20 mouse cellular contexts compared by ENCODE assay signal in genomic region chr10:67693586-67693985, GRCm38 (mm10).
DNase-seq lines count a peak whose midpoint lies in the region; ATAC-seq and TF ChIP-seq lines count a peak whose summit lies in the region.
"Had no signal": no experiment of that assay in that cellular context is flagged by ENCODE, and none has a peak within 500 bp of the region (broad histone marks: within the 10 kb centered on the region; RNA-seq: fewer than 3 reads in every experiment).

No protein-coding gene starts in this region.

- no peak overlapping the region for H3K9ac ChIP-seq in lung, postnatal 0 days (replicated peaks; ENCODE audit: low read depth)
- H3K9ac ChIP-seq in forebrain, embryonic 16.5 days (replicated peaks; ENCODE audit: low read depth, low read length): no peak overlapping the region
- no peak overlapping the region for H3K9ac ChIP-seq in hindbrain, embryonic 14.5 days
- H3K9ac ChIP-seq: forebrain, embryonic 15.5 days; intestine, embryonic 15.5 days; lung, embryonic 15.5 days had no signal

- no peak for ATAC-seq in lung, postnatal 0 days
- peak; percentile 35 to 59 for ATAC-seq in hematopoietic stem cell, adult 5-6 weeks (replicated peaks in 1 of 2; ENCODE audit: insufficient read depth in 1 of 2, low FRiP score in 2 of 2, low TSS enrichment in 1 of 2, low read depth in 1 of 2, poor library complexity in 2 of 2, severe bottlenecking in 2 of 2)
- ATAC-seq in forebrain, embryonic 16.5 days: no peak
- no peak for ATAC-seq in hindbrain, embryonic 14.5 days (ENCODE audit: low FRiP score)
- ATAC-seq: forebrain, embryonic 15.5 days; hindbrain, embryonic 16.5 days; intestine, embryonic 15.5 days; midbrain, embryonic 16.5 days had no signal

- H3K27me3 ChIP-seq in lung, postnatal 0 days (replicated peaks; ENCODE audit: insufficient read depth, low read length): no peaks in the 10 kb centered on the region
- H3K27me3 ChIP-seq in splenic B cell, adult 2 months (ENCODE audit: control insufficient read depth, insufficient read depth, low read length, poor library complexity, severe bottlenecking): no peaks in the 10 kb centered on the region
- no peaks in the 10 kb centered on the region for H3K27me3 ChIP-seq in forebrain, embryonic 16.5 days (replicated peaks; ENCODE audit: control insufficient read depth, insufficient read depth, low read length)
- no peaks in the 10 kb centered on the region for H3K27me3 ChIP-seq in hindbrain, embryonic 14.5 days (ENCODE audit: control insufficient read depth, insufficient read depth, low read length)
- H3K27me3 ChIP-seq: forebrain, embryonic 15.5 days; intestine, embryonic 15.5 days; lung, embryonic 15.5 days had no signal

- TF ChIP-seq CTCF in lung, postnatal 0 days (IDR thresholded peaks at IDR 0.05): no peak
- TF ChIP-seq CTCF in lung, adult 2 months (IDR thresholded peaks at IDR 0.05; ENCODE audit: insufficient read depth, low read length): no peak
- no peak for TF ChIP-seq CTCF in bone marrow macrophage, adult 2 months (IDR thresholded peaks at IDR 0.05; ENCODE audit: low read depth, low read length)

- no peak for TF ChIP-seq POLR2A in lung, adult 2 months (IDR thresholded peaks at IDR 0.05; ENCODE audit: borderline replicate concordance, extremely low read depth, low read depth, low read length)
- TF ChIP-seq POLR2A in bone marrow macrophage, adult 2 months (IDR thresholded peaks at IDR 0.05; ENCODE audit: borderline replicate concordance, low read depth, low read length): no peak

- no peak overlapping the region for H3K27ac ChIP-seq in lung, postnatal 0 days (ENCODE audit: low read length)
- H3K27ac ChIP-seq in bone marrow macrophage, adult 2 months (ENCODE audit: insufficient read depth, low read depth, low read length): peak overlapping the region; percentile 82
- no peak overlapping the region for H3K27ac ChIP-seq in forebrain, embryonic 16.5 days (ENCODE audit: low read length)
- H3K27ac ChIP-seq in hindbrain, embryonic 14.5 days: no peak overlapping the region
- H3K27ac ChIP-seq: forebrain, embryonic 15.5 days; heart, embryonic 10.5 days; intestine, embryonic 15.5 days; limb, embryonic 10.5 days; lung, embryonic 15.5 days had no signal

- WGBS in lung, postnatal 0 days: 66% methylated on average over 4 of the region's 4 CpGs
- WGBS in lung, adult 2 months: 61% methylated on average over 4 of the region's 4 CpGs
- 80% methylated on average over 4 of the region's 4 CpGs for WGBS in forebrain, embryonic 16.5 days
- 75% methylated on average over 4 of the region's 4 CpGs for WGBS in hindbrain, embryonic 14.5 days

- H3K4me3 ChIP-seq in lung, postnatal 0 days (ENCODE audit: low read depth, low read length): no peak overlapping the region
- H3K4me3 ChIP-seq in lung, adult 2 months (replicated peaks; ENCODE audit: extremely low read depth, low read depth, low read length): no peak overlapping the region
- H3K4me3 ChIP-seq in bone marrow macrophage, adult 2 months (ENCODE audit: insufficient read depth, low read length): no peak overlapping the region
- H3K4me3 ChIP-seq in forebrain, embryonic 16.5 days (replicated peaks; ENCODE audit: low read length): no peak overlapping the region
- H3K4me3 ChIP-seq in hindbrain, embryonic 14.5 days (replicated peaks; ENCODE audit: low read length): no peak overlapping the region
- H3K4me3 ChIP-seq: forebrain, embryonic 15.5 days; heart, embryonic 10.5 days; intestine, embryonic 15.5 days; limb, embryonic 10.5 days; lung, embryonic 15.5 days had no signal

- H3K36me3 ChIP-seq in lung, postnatal 0 days (ENCODE audit: insufficient read depth, low read length): no peaks in the 10 kb centered on the region
- no peaks in the 10 kb centered on the region for H3K36me3 ChIP-seq in splenic B cell, adult 2 months (ENCODE audit: control insufficient read depth, insufficient read depth, low read length, poor library complexity, severe bottlenecking)
- no peaks in the 10 kb centered on the region for H3K36me3 ChIP-seq in forebrain, embryonic 16.5 days (ENCODE audit: control insufficient read depth, insufficient read depth)
- H3K36me3 ChIP-seq in hindbrain, embryonic 14.5 days (replicated peaks; ENCODE audit: control insufficient read depth, insufficient read depth): no peaks in the 10 kb centered on the region
- H3K36me3 ChIP-seq: forebrain, embryonic 15.5 days; heart, embryonic 10.5 days; intestine, embryonic 15.5 days; limb, embryonic 10.5 days; lung, embryonic 15.5 days had no signal

- no peak for TF ChIP-seq EP300 in lung, postnatal 0 days (IDR thresholded peaks at IDR 0.05)

- no peaks in the 10 kb centered on the region for H3K4me1 ChIP-seq in lung, postnatal 0 days (ENCODE audit: insufficient read depth, low read depth, low read length)
- no peaks in the 10 kb centered on the region for H3K4me1 ChIP-seq in lung, adult 2 months (ENCODE audit: control insufficient read depth, insufficient read depth, low read length)
- peaks cover 51% of the 10 kb centered on the region for H3K4me1 ChIP-seq in bone marrow macrophage, adult 2 months (ENCODE audit: control insufficient read depth, insufficient read depth, low read length)
- H3K4me1 ChIP-seq in forebrain, embryonic 16.5 days (replicated peaks; ENCODE audit: control insufficient read depth, insufficient read depth, low read length): no peaks in the 10 kb centered on the region
- H3K4me1 ChIP-seq in hindbrain, embryonic 14.5 days (replicated peaks; ENCODE audit: control insufficient read depth, insufficient read depth, low read length): no peaks in the 10 kb centered on the region
- H3K4me1 ChIP-seq: forebrain, embryonic 15.5 days; intestine, embryonic 15.5 days; lung, embryonic 15.5 days had no signal

- DNase-seq in lung, postnatal 0 days (ENCODE audit: low spot score): peak; percentile 24
- no peak for DNase-seq in lung, adult 2 months
- peak; percentile 58 for DNase-seq in splenic B cell, adult 2 months (ENCODE audit: low read depth, low spot score)
- no peak for DNase-seq in hindbrain, embryonic 14.5 days (ENCODE audit: low spot score)
- DNase-seq: cerebellum, adult 18-20 months; cerebellum, postnatal 36 days; gastrocnemius, postnatal 14 days; heart, postnatal 4 days; kidney, adult 8-10 months; kidney, postnatal 10 days had no signal

- no peaks in the 10 kb centered on the region for H3K9me3 ChIP-seq in lung, postnatal 0 days (ENCODE audit: low read length)
- H3K9me3 ChIP-seq in forebrain, embryonic 16.5 days (ENCODE audit: control insufficient read depth, low read length): no peaks in the 10 kb centered on the region
- no peaks in the 10 kb centered on the region for H3K9me3 ChIP-seq in hindbrain, embryonic 14.5 days (ENCODE audit: control insufficient read depth, low read length)
- H3K9me3 ChIP-seq: forebrain, embryonic 15.5 days; heart, embryonic 10.5 days; intestine, embryonic 15.5 days; limb, embryonic 10.5 days; lung, embryonic 15.5 days had no signal

- H3K4me2 ChIP-seq in lung, postnatal 0 days (replicated peaks; ENCODE audit: low read depth, low read length): no peak overlapping the region
- no peak overlapping the region for H3K4me2 ChIP-seq in forebrain, embryonic 16.5 days (ENCODE audit: low read length)
- no peak overlapping the region for H3K4me2 ChIP-seq in hindbrain, embryonic 14.5 days (replicated peaks)
- H3K4me2 ChIP-seq: forebrain, embryonic 15.5 days; intestine, embryonic 15.5 days; lung, embryonic 15.5 days had no signal

Comparison
In these comparisons a context has a peak if more than half of its experiments do, and no peak if none do; other contexts are left out.
1. DNase-seq: peak in lung, postnatal 0 days (single experiment) and splenic B cell, adult 2 months (single experiment); none in lung, adult 2 months (single experiment) and hindbrain, embryonic 14.5 days (single experiment).
2. ATAC-seq: peak in hematopoietic stem cell, adult 5-6 weeks (2 of 2); none in lung, postnatal 0 days (single experiment), forebrain, embryonic 16.5 days (single experiment) and hindbrain, embryonic 14.5 days (single experiment).